Mouse (Mus musculus) heart, adult 9 months (tissue): ENCODE data around the gene Tmem39b.
"Not testable (repeated sequence)": the region's sequence is repeated elsewhere in the genome, so short reads cannot be mapped to it uniquely, and the experiment has no call there.

Experiments
- DNase-seq, 2 experiments: peaks; one replicate each; pipeline ENCODE4 v3.0.0; 2022; ENCODE audit warnings: low spot score in 2 of 2

Gene Tmem39b

DNA sequence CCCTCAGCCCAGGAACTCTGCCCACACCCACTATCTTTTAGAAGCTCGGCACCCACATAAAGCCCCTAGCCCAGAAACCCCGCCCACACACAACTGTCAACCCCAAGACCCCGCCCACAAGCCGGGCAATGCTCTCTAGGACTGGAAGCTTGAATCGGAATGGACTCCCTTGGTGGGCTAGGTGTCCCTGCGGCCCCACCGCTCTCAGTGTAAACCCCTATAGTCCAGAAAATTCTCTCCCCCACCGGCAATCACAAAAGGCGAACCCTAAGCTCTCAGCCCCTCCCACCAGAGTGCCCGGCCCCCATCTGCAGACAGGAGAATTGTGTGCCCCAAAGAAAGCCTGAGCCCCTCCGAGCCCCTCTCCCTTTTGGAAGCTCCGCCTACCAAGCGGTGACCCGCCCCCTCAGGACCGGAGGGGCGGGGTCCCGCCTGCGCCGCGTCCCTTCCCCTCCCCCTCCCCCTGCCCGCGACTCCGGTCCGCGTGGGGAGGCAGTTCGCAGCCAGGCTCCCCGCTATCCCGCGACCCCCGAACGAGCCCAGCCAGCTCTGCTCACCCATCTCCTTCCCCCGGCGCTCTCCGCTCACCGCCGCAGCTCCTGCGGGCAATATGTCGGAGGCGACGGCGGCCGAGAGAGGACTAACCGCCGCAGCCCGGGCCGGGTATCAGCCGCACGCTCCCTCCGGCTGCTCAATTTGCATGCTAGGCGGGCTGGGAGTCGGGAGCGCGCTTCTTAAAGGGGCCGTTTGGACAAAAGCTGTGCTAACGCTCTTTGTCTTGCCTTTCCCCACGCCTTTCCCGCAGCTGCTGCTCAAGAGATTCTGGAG is at the start of gene Tmem39b:
Gene Tmem39b (minus strand): TSS at position 681 of the 828 bp plus-strand sequence.
- peak; percentile 92 to 93 for DNase-seq

DNA sequence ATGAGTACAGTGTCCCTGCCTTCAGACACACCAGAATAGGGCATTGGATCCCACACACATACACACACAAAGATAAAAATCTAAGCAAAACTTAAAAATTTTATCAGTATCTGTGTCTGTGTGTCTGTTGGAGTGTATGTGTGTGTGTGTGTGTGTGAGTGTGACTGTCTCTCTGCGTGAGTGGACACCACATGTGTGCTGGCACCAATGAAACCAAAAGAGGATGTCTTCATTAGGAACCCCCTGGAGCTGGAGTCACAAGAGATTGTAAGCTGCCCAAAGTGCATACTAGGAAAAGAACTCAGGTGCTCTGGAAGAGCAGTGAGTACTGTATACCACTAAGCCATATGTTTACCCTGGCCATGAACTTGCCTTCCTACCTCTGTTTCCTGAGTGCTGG is 49.5 kb upstream of the Tmem39b start:
- DNase-seq: no peak

GRCm38 (mm10) chr4:129743494-129743893 is 46.9 kb upstream of the Tmem39b start:
- no peak for DNase-seq

DNA sequence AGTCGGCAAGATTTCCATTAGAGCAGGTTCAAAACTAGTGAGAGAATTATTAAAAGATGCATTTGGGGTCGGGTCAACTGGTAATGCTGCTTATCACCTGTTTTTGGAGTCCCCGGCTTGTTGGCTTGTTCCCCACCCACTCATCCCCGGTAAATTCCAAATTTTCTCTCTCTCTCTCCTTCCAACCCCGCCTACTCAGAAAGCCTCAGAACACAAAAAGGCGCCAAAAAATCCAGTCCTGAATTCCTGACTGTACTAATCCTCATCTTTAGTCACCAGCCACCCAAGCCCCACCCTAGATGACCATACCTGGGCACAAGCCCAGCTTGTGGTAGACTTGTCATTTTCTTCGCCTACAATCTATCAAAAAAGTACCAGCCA is 46.4 kb upstream of the Tmem39b start:
- no peak for DNase-seq

GRCm38 (mm10) chr4:129742232-129743009 is 45.8 kb upstream of the Tmem39b start, which contains the start of gene Khdrbs1:
Khdrbs1 (minus strand) TSS chr4:129742303.
- peak; percentile 95 to 97 for DNase-seq

DNA sequence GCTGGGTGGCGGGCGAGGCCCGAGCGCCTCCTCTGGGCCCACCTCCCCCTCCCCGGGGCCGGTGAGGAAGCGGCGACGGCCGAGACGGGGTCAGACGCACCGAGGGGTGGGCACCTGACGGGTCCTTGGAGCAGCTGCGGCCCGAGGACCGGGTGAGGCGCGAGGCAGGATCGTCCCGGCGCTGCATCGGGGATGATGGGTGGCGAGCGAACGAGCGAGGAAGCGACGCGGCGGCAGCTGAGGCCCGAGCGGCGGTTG is 45.3 kb upstream of the Tmem39b start:
- no peak for DNase-seq

DNA sequence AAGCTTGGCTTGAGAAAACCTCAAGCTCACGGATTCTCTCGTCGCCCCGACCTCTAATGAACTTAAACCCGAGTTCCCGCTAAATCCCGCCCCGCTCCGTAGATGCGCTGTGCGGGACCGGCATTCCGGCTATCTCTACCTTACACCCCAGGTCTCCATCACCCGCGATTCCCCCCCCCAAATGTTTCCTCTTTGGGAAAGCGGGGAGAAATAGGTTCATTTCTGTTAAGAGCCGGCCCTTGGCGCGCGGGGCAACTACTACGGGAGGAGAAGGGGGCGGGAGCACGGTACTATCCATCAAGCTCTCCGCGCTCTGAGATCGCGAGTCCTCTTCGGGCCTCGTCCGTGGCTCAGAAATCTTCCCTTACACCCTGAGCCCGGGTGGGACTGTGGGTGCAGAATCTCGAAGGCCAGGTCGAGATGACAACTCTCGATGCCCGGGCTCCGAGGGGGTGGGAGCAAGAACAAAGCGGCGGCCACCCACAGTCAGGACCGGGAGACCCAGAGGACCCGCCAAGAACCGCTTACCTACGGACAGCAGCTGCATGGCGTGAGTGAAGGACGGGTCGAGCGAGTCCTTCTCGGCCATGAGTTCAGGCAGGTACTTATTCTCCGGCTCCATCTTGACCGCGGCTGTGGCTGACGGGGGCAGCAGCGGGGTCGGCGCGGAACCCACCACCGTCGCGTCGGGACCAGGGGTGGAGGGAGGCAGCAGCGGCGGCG is 44.8 kb upstream of the Tmem39b start:
- peak; percentile 23 to 44 for DNase-seq

DNA sequence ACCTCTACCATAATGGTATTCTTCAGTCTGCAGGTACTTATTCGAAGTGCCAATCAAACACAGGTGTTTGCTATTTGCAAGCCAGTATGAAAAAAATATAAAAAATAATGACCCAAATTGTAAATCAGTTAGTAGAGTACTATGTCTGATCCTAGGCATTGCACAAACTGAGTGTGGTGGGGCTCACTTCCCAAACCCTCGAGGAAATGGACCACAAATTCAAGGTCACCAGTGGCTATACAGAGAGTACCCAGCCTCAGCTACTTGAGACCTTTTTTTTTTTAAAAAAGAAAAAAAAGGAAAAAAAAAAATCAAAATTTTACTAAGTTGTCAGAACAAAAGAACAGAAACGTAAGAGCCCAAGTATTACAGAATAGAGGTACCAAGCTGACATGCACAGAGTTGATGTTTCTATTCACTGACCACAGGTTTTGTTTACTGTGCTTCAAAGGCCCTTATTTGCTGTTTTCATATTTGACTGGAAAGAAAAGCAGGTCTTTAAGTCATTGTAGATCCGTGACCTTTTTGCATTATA is 42.5 kb upstream of the Tmem39b start:
- no peak for DNase-seq

DNA sequence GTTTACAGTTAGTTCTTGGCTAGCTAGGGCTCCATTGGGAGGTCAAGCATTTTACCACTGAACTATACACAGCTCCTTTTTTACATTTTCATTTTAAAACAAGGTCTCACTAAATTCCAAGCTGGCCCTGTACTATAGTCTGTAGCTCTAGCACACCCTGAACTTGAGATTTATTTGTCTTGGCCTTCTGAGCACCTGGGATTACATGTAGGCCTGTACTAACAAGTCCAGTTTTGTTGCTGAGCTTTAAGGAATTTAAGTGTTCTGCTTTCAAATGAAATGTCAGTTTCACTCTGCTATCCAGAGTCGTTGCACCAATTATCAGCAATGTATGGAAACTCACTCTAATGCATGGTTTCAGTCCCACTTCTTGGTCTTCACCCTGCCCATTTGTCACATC is 39.5 kb upstream of the Tmem39b start:
- no peak for DNase-seq

DNA sequence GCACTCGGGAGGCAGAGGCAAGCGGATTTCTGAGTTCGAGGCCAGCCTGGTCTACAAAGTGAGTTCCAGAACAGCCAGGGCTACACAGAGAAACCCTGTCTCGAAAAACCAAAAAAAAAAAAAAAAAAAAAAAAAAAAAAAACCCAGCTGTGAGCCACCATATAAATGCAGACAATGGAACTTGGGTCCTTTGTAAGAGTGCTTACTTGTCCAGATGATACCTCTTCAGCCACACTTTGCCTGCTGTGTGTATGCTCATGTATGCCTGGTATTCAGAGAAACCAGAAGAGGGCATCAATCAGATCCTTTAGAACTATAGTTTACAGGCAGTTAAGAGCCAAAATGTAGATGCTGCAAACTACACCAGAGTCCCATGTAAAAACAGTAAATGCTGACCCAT is 38.8 kb upstream of the Tmem39b start:
- not testable (repeated sequence) for DNase-seq

- DNase-seq: no peak
Observed at GRCm38 (mm10) chr4:129731423-129731822, 34.8 kb upstream of the Tmem39b start.

DNA sequence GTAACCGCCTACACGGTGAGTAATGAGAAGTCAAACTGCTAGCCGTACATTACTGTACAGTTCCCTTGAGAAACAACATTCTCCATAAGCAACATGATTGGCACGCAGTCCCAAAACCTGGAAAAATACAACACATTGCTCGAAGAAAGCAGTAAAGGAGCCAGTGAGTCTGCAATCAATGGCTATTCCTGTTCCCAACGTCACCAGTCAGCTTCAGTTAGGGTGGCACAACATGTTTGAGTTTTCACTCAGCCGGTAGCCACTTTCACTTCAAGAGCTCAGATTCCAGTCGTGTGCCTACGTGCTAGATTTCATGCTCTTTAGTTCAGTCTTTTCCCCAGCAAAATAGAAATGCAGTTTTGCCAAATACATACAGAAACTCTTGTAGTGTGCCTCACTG is 19.7 kb upstream of the Tmem39b start:
- DNase-seq: no peak

- DNase-seq: no peak
Observed at GRCm38 (mm10) chr4:129709486-129710129, 13.0 kb upstream of the Tmem39b start.

DNA sequence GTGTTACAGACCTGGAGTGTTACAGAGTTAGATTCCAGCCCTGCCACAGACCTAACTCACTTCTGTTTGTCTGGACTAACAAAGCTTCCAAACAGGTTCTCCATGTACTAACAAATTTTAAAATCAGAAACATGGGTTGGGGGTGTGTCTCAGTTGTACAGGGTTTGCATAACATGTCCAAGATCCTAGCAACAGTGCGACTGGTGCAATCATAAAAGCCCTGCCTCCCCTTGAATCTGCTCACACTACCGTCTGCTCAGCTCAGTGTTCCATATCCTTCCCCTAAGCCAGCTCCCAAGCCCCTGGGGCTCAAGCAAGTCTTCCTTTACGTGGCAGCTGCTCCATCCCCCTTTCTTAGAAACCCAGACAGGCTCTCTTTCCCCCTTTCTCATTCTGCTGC is 10.1 kb upstream of the Tmem39b start:
- DNase-seq: no peak

GRCm38 (mm10) chr4:129702454-129702853 is 5.8 kb upstream of the Tmem39b start:
- DNase-seq: peak; percentile 58 to 63

GRCm38 (mm10) chr4:129701503-129702377 is 5.1 kb upstream of the Tmem39b start:
- peak; percentile 72 to 87 for DNase-seq

GRCm38 (mm10) chr4:129700661-129701060 is 4.0 kb upstream of the Tmem39b start:
- DNase-seq: not testable (repeated sequence)

DNA sequence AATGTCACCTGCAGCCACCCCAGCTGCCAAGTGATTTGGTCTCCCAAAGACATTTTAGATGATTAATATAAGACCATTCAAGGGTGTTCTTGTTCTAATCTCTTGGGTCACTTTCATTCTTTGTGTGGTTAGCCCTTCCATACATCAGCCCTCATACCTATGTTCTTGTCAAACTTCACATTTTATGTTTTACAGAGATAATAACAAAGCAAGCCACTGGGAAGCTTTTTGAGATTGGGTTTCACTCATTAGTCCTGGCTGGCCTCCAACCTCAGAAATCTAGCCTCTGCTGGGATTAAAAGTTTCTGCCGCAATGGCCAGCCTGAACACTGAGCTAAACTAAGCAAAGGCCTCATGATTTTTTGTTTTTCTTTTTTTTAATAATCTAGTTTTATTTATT is 3.6 kb upstream of the Tmem39b start:
- no peak for DNase-seq

GRCm38 (mm10) chr4:129697191-129697590 is 553 bp upstream of the Tmem39b start:
- no peak for DNase-seq

DNA sequence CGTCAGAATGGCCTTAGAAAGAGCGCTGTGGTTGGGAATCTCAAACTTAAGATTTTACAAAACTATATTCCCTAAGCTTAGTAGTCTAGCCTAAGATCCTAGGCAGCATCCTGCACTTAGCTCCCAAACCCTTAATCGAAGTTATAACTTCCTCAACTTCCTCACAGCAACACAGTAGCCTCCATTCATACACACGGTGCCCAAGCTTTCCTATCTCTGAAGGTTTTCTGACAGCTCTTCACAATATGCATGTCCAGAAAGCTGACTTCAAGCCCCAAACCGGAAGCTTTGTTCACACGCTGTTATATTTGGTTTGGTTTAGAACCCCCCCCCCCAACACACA is 852 bp downstream of the Tmem39b start:
- DNase-seq: no peak

- DNase-seq: no peak
Observed at GRCm38 (mm10) chr4:129684531-129684930, 12.1 kb downstream of the Tmem39b start.
